Comparison of ENCODE assay signal across 18 mouse cellular contexts in genomic region chr1:171766898-171767297, GRCm38 (mm10). TPM values are rescaled to one million over a fixed set of nuclear protein-coding genes. Genes with fewer than 3 reads are reported as not detected.
DNase-seq lines count a peak whose midpoint lies in the region; ATAC-seq and TF ChIP-seq lines count a peak whose summit lies in the region.
"Had no signal": no experiment of that assay in that cellular context is flagged by ENCODE, and none has a peak within 500 bp of the region (broad histone marks: within the 10 kb centered on the region; RNA-seq: fewer than 3 reads in every experiment).

Gene Slamf1, plus strand, starts transcription at chr1:171767127.

- no peak within 1 kb of the TSS for H3K9ac ChIP-seq in liver, embryonic 13.5 days
- no peak within 1 kb of the TSS for H3K9ac ChIP-seq in liver, embryonic 12.5 days
- H3K9ac ChIP-seq: heart, embryonic 13.5 days; hindbrain, embryonic 14.5 days; kidney, embryonic 15.5 days; lung, embryonic 15.5 days had no signal

- WGBS in liver, embryonic 13.5 days (ENCODE audit: insufficient replicate concordance) = 14% methylated on average over 6 of the region's 6 CpGs
- WGBS in liver, embryonic 12.5 days (ENCODE audit: insufficient replicate concordance) = 16% methylated on average over 6 of the region's 6 CpGs
- WGBS in olfactory bulb, adult 2 months = 40% methylated on average over 6 of the region's 6 CpGs

- no peaks in the 10 kb centered on the region for H3K9me3 ChIP-seq in liver, embryonic 13.5 days (replicated peaks)
- no peaks in the 10 kb centered on the region for H3K9me3 ChIP-seq in liver, embryonic 12.5 days (replicated peaks)
- H3K9me3 ChIP-seq: heart, embryonic 13.5 days; kidney, embryonic 15.5 days; lung, embryonic 15.5 days had no signal

- ATAC-seq in liver, embryonic 13.5 days (ENCODE audit: low read depth) = no peak
- ATAC-seq in liver, embryonic 12.5 days = no peak
- ATAC-seq in activated CD4-positive, CD25-positive, alpha-beta regulatory T cell, adult 4 months = peak; percentile 70

- H3K36me3 ChIP-seq in liver, embryonic 13.5 days = no peaks in the 10 kb centered on the region
- H3K36me3 ChIP-seq in liver, embryonic 12.5 days = no peaks in the 10 kb centered on the region
- H3K36me3 ChIP-seq: heart, embryonic 13.5 days; kidney, embryonic 15.5 days; lung, embryonic 15.5 days had no signal

- peak within 1 kb of the TSS; percentile 15; the same call in 1 of the 2 replicates for H3K4me3 ChIP-seq in liver, embryonic 13.5 days (replicated peaks)
- no peak within 1 kb of the TSS for H3K4me3 ChIP-seq in liver, embryonic 12.5 days
- H3K4me3 ChIP-seq in olfactory bulb, adult 2 months (ENCODE audit: insufficient read depth, low read depth, low read length) = no peak within 1 kb of the TSS
- no peak within 1 kb of the TSS for H3K4me3 ChIP-seq in gastrocnemius, adult 2 months
- H3K4me3 ChIP-seq: erythroblast, embryonic 14.5 days; heart, embryonic 13.5 days; kidney, embryonic 15.5 days; lung, embryonic 15.5 days had no signal

- no peaks in the 10 kb centered on the region for H3K27me3 ChIP-seq in liver, embryonic 13.5 days
- H3K27me3 ChIP-seq in liver, embryonic 12.5 days (replicated peaks) = no peaks in the 10 kb centered on the region
- H3K27me3 ChIP-seq: heart, embryonic 13.5 days; kidney, embryonic 15.5 days; lung, embryonic 15.5 days had no signal

- no peak for DNase-seq in liver, embryonic 13.5 days
- DNase-seq in thymus, postnatal 36 days = peak; percentile 67 to 79
- no peak for DNase-seq in ovary, postnatal 10 days (ENCODE audit: low spot score)
- DNase-seq in gastrocnemius, adult 2 months = no peak
- DNase-seq in right cerebral cortex, postnatal 10 days (ENCODE audit: low spot score in 2 of 2) = no peak
- DNase-seq: cerebellum, adult 8-10 months; gastrocnemius, postnatal 25 days; layer of hippocampus, adult 9-11 months; liver had no signal

- intact Hi-C loops in gastrocnemius, adult 2 months (cut with DNase I) = no loop called here

- TF ChIP-seq CTCF in olfactory bulb, adult 2 months (IDR thresholded peaks at IDR 0.05; ENCODE audit: insufficient read depth, low read depth, low read length) = no peak
- TF ChIP-seq CTCF in gastrocnemius, adult 2 months (IDR thresholded peaks at IDR 0.05) = no peak

- no peaks in the 10 kb centered on the region; the same call in 1 of the 2 replicates for H3K4me1 ChIP-seq in liver, embryonic 13.5 days (replicated peaks)
- no peaks in the 10 kb centered on the region for H3K4me1 ChIP-seq in liver, embryonic 12.5 days
- H3K4me1 ChIP-seq in olfactory bulb, adult 2 months (ENCODE audit: control insufficient read depth, insufficient read depth, low read length) = no peaks in the 10 kb centered on the region
- H3K4me1 ChIP-seq: kidney, embryonic 15.5 days; lung, embryonic 15.5 days had no signal

- TF ChIP-seq POLR2A in olfactory bulb, adult 2 months (IDR thresholded peaks at IDR 0.05; ENCODE audit: insufficient read depth, low read depth, low read length) = no peak

- H3K4me2 ChIP-seq in liver, embryonic 13.5 days = no peak within 1 kb of the TSS
- H3K4me2 ChIP-seq in liver, embryonic 12.5 days = no peak within 1 kb of the TSS
- H3K4me2 ChIP-seq: heart, embryonic 13.5 days; hindbrain, embryonic 14.5 days; kidney, embryonic 15.5 days; lung, embryonic 15.5 days had no signal

- H3K27ac ChIP-seq in liver, embryonic 13.5 days = no peak within 1 kb of the TSS
- H3K27ac ChIP-seq in liver, embryonic 12.5 days = no peak within 1 kb of the TSS
- no peak within 1 kb of the TSS for H3K27ac ChIP-seq in olfactory bulb, adult 2 months (ENCODE audit: insufficient read depth, low read depth, low read length)
- no peak within 1 kb of the TSS for H3K27ac ChIP-seq in gastrocnemius, adult 2 months
- H3K27ac ChIP-seq: heart, embryonic 13.5 days; hindbrain, embryonic 14.5 days; kidney, embryonic 15.5 days; lung, embryonic 15.5 days had no signal

RNA-seq across cellular contexts. Expression of gene Slamf1, which starts in this region (rescaled TPM):
- polyA plus RNA-seq in liver, embryonic 13.5 days (2015; fragmentation: Nextera tagmentation; extraction: Ambion mirVana) = 2.4 and 2.7 TPM in 2 replicates
- polyA plus RNA-seq in liver, embryonic 12.5 days (2016; fragmentation: Nextera tagmentation; extraction: Ambion mirVana) = 2.2 and 2.7 TPM in 2 replicates
- polyA plus RNA-seq in activated CD4-positive, CD25-positive, alpha-beta regulatory T cell, adult 4 months (2017; shearing (Covaris generic)) = 10 to 100 TPM; 68.6 to 72.1 TPM
- not detected in 2 replicates for polyA plus RNA-seq in olfactory bulb, adult 2 months (2012; ENCODE audit: insufficient read depth, insufficient read length, low replicate concordance, missing spikeins)
- total RNA-seq in gastrocnemius, adult 2 months (2021) = not detected
- total RNA-seq: gastrocnemius, postnatal 25 days had no signal
- polyA plus RNA-seq: C2C12 had no signal

Comparison
In these comparisons a context has a peak if more than half of its experiments do, and no peak if none do; other contexts are left out.
1. RNA of gene Slamf1 (polyA plus RNA-seq): not detected in olfactory bulb, adult 2 months and 68.6 to 72.1 TPM in activated CD4-positive, CD25-positive, alpha-beta regulatory T cell, adult 4 months; 2.2 to 2.7 TPM in liver, embryonic 12.5 days and 2.4 to 2.7 TPM in liver, embryonic 13.5 days; every median in the first group is over 10 times any median in the second.
2. DNase-seq: peak in thymus, postnatal 36 days (2 of 2); none in liver, embryonic 13.5 days (single experiment), ovary, postnatal 10 days (single experiment), gastrocnemius, adult 2 months (single experiment) and right cerebral cortex, postnatal 10 days (0 of 2).